Mouse (Mus musculus): ENCODE results near the gene Srsf5.

Srsf5 gene

GRCm38 (mm10) chr12:80998528-80999221 lies 53.4 kb downstream of the Srsf5 start:
- no peak for DNase-seq

Data from right cerebral cortex, postnatal 14 days (tissue).